Mouse (Mus musculus) ES-Bruce4 (cell line): ENCODE measurements around the gene Slc24a2.

Experiments used
- CTCF ChIP-seq: IDR thresholded peaks from one replicate; pipeline ENCODE4 v1.8.1; 2011; ENCODE audit warnings: low read depth, low read length
- EP300 ChIP-seq: IDR thresholded peaks from 2 replicates; pipeline ENCODE4 v1.6.1; 2011; ENCODE audit warnings: low read depth, low read length; ENCODE audit not compliant: insufficient read depth
- POLR2A ChIP-seq: IDR thresholded peaks from one replicate; pipeline ENCODE4 v1.8.1; 2011; ENCODE audit warnings: low read length; ENCODE audit not compliant: insufficient read depth

DNA sequence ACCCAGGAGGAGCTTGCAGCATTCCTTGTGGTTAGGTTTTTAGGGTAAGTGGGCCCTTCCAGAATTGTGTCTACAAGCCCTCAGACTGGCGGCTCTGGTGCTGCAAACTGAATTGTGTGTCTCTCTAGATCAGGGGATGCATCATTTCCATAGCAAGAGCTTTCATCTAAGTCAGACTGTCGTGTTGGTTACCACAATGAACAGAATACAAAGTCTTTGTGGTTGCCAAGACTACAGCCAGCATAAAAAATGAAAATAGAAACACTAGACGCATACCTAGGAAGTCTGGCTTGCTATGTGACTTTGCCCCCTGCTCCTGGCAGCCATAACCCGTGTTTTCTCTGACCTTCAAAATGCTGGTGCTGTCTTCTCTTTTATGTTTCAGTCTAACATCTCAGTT lies 114.6 kb downstream of the Slc24a2 start:
- TF ChIP-seq CTCF, result no peak
- TF ChIP-seq POLR2A, result no peak
- no peak for TF ChIP-seq EP300
